In the genomic region with DNA sequence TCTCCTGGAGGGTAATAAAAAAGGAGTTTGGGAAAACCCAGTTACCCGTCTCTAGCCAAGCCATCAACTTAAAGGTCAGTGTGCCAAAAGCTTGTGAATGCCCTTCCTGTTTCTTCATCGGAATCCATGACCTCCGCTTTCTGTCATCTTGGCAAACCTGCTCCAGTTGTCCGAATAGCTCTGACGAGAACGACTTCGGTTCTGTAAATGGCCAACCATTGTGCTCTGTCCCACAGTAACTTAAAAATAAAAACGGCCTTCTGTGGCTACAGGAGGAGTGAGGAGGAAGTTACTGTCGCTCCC, we compare ENCODE assay signal across 14 mouse cellular contexts. TPM values are rescaled to one million over a fixed set of nuclear protein-coding genes. Genes with fewer than 3 reads are reported as not detected.
DNase-seq lines count a peak whose midpoint lies in the region; ATAC-seq and TF ChIP-seq lines count a peak whose summit lies in the region.
"Had no signal": no experiment of that assay in that cellular context is flagged by ENCODE, and none has a peak within 500 bp of the region (broad histone marks: within the 10 kb centered on the region; RNA-seq: fewer than 3 reads in every experiment).

No protein-coding gene starts in this region.

- H3K9me3 ChIP-seq in heart, embryonic 10.5 days: peaks cover 3% of the 10 kb centered on the region
- H3K9me3 ChIP-seq in intestine, embryonic 14.5 days (ENCODE audit: control insufficient read depth, low read length): peaks cover 6% of the 10 kb centered on the region; the same call in 1 of the 2 replicates
- no peaks in the 10 kb centered on the region for H3K9me3 ChIP-seq in intestine, embryonic 16.5 days (ENCODE audit: control insufficient read depth, low read length)
- 0 out of 2 replicates have a peak, but pooled peaks cover 5% of the 10 kb centered on the region for H3K9me3 ChIP-seq in neural tube, embryonic 13.5 days
- H3K9me3 ChIP-seq: megakaryocyte, embryonic 14.5 days had no signal

- 0 out of 2 replicates have a peak overlapping the region, but pooled peaks have one; percentile 39 for H3K4me3 ChIP-seq in heart, embryonic 10.5 days
- H3K4me3 ChIP-seq in intestine, embryonic 14.5 days (ENCODE audit: low read depth, low read length): 0 out of 2 replicates have a peak overlapping the region, but pooled peaks have one; percentile 1
- no peak overlapping the region for H3K4me3 ChIP-seq in intestine, embryonic 16.5 days (ENCODE audit: low read length)
- H3K4me3 ChIP-seq in neural tube, embryonic 13.5 days: no peak overlapping the region
- H3K4me3 ChIP-seq in left cerebral cortex, adult 2 months: no peak overlapping the region
- no peak overlapping the region for H3K4me3 ChIP-seq in thymus, adult 2 months (ENCODE audit: control insufficient read depth, insufficient read depth, low read length)
- H3K4me3 ChIP-seq: megakaryocyte, embryonic 14.5 days had no signal

- 63% methylated on average over 9 of the region's 9 CpGs for WGBS in heart, embryonic 10.5 days
- WGBS in intestine, embryonic 14.5 days: 60% methylated on average over 9 of the region's 9 CpGs
- 66% methylated on average over 9 of the region's 9 CpGs for WGBS in intestine, embryonic 16.5 days
- 67% methylated on average over 9 of the region's 9 CpGs for WGBS in neural tube, embryonic 13.5 days
- WGBS in thymus, adult 2 months: 41% methylated on average over 9 of the region's 9 CpGs

- ATAC-seq in intestine, embryonic 14.5 days (replicated peaks; ENCODE audit: low FRiP score, low TSS enrichment, low read depth): no peak
- no peak for ATAC-seq in intestine, embryonic 16.5 days
- ATAC-seq in neural tube, embryonic 13.5 days (ENCODE audit: low read depth): no peak

- peaks cover 21% of the 10 kb centered on the region for H3K27me3 ChIP-seq in heart, embryonic 10.5 days (ENCODE audit: insufficient read depth, poor library complexity, severe bottlenecking)
- peaks cover 22% of the 10 kb centered on the region for H3K27me3 ChIP-seq in intestine, embryonic 14.5 days (replicated peaks; ENCODE audit: control insufficient read depth, insufficient read depth, low read length)
- peaks cover 16% of the 10 kb centered on the region for H3K27me3 ChIP-seq in intestine, embryonic 16.5 days (replicated peaks; ENCODE audit: control insufficient read depth, insufficient read depth, low read length)
- H3K27me3 ChIP-seq in neural tube, embryonic 13.5 days: peaks cover 51% of the 10 kb centered on the region
- H3K27me3 ChIP-seq in thymus, adult 2 months (ENCODE audit: control insufficient read depth, insufficient read depth, low read length): no peaks in the 10 kb centered on the region; the same call in 1 of the 2 replicates

- H3K27ac ChIP-seq in heart, embryonic 10.5 days: no peak overlapping the region
- H3K27ac ChIP-seq in intestine, embryonic 14.5 days (ENCODE audit: low read depth): no peak overlapping the region
- no peak overlapping the region for H3K27ac ChIP-seq in intestine, embryonic 16.5 days (ENCODE audit: low read length)
- no peak overlapping the region for H3K27ac ChIP-seq in neural tube, embryonic 13.5 days (replicated peaks)
- no peak overlapping the region for H3K27ac ChIP-seq in left cerebral cortex, adult 2 months
- H3K27ac ChIP-seq in thymus, adult 2 months (ENCODE audit: control insufficient read depth, insufficient read depth, low read length): no peak overlapping the region
- H3K27ac ChIP-seq: liver, embryonic 14.5 days had no signal

- H3K36me3 ChIP-seq in heart, embryonic 10.5 days: no peaks in the 10 kb centered on the region
- H3K36me3 ChIP-seq in intestine, embryonic 14.5 days (ENCODE audit: control insufficient read depth, insufficient read depth, low read length): no peaks in the 10 kb centered on the region
- no peaks in the 10 kb centered on the region for H3K36me3 ChIP-seq in intestine, embryonic 16.5 days (ENCODE audit: control insufficient read depth, insufficient read depth, low read length)
- H3K36me3 ChIP-seq in neural tube, embryonic 13.5 days: no peaks in the 10 kb centered on the region
- H3K36me3 ChIP-seq in thymus, adult 2 months (ENCODE audit: control insufficient read depth, insufficient read depth, low read length): no peaks in the 10 kb centered on the region

- H3K4me2 ChIP-seq in intestine, embryonic 14.5 days (ENCODE audit: low read length): peak overlapping the region; percentile 38
- no peak overlapping the region; the same call in 1 of the 2 replicates for H3K4me2 ChIP-seq in intestine, embryonic 16.5 days (ENCODE audit: low read depth, low read length)
- peak overlapping the region; percentile 40; the same call in 1 of the 2 replicates for H3K4me2 ChIP-seq in neural tube, embryonic 13.5 days

- H3K9ac ChIP-seq in intestine, embryonic 14.5 days (ENCODE audit: low read length): no peak overlapping the region
- no peak overlapping the region for H3K9ac ChIP-seq in intestine, embryonic 16.5 days (ENCODE audit: low read depth, low read length)
- H3K9ac ChIP-seq in neural tube, embryonic 13.5 days: no peak overlapping the region
- H3K9ac ChIP-seq: liver, embryonic 14.5 days had no signal

- TF ChIP-seq CTCF in left cerebral cortex, adult 2 months (IDR thresholded peaks at IDR 0.05): no peak
- no peak for TF ChIP-seq CTCF in thymus, adult 2 months (IDR thresholded peaks at IDR 0.05; ENCODE audit: borderline replicate concordance, control insufficient read depth, extremely low read depth, insufficient read depth, low read length, poor library complexity)

- DNase-seq in heart, embryonic 10.5 days (ENCODE audit: low spot score): peak; percentile 65
- DNase-seq in heart, postnatal 36 days: no peak
- no peak for DNase-seq in intestine, embryonic 14.5 days (ENCODE audit: low spot score)
- no peak for DNase-seq in neural tube, embryonic 10.5 days (ENCODE audit: extremely low spot score, low spot score)
- DNase-seq in left cerebral cortex, adult 2 months (ENCODE audit: extremely low spot score in 1 of 2, low spot score in 2 of 2): no peak
- DNase-seq in thymus, adult 2 months: no peak
- DNase-seq: B cell, adult 2 months; layer of hippocampus, postnatal 36 days; thymus, postnatal 25 days had no signal

- no peak for TF ChIP-seq POLR2A in thymus, adult 2 months (IDR thresholded peaks at IDR 0.05; ENCODE audit: control insufficient read depth, extremely low read depth, insufficient read depth, low read length, poor library complexity)

- intact Hi-C loops in heart, postnatal 36 days (cut with DNase I): loop anchor here (2.0 to 10.0 kb wide), 3 partner anchors 1103 to 1565 kb away; no protein-coding TSS in a partner anchor
- intact Hi-C loops in left cerebral cortex, adult 2 months (cut with DNase I): loop anchor here (1.0 to 5.0 kb wide), 4 partner anchors 852 to 1567 kb away; no protein-coding TSS in a partner anchor

- peaks cover 4% of the 10 kb centered on the region; the same call in 1 of the 2 replicates for H3K4me1 ChIP-seq in heart, embryonic 10.5 days
- H3K4me1 ChIP-seq in intestine, embryonic 14.5 days (replicated peaks; ENCODE audit: control insufficient read depth, insufficient read depth, low read length): no peaks in the 10 kb centered on the region
- no peaks in the 10 kb centered on the region; the same call in 1 of the 2 replicates for H3K4me1 ChIP-seq in intestine, embryonic 16.5 days (ENCODE audit: control insufficient read depth, insufficient read depth, low read length)
- peaks cover 3% of the 10 kb centered on the region for H3K4me1 ChIP-seq in neural tube, embryonic 13.5 days (replicated peaks)
- no peaks in the 10 kb centered on the region for H3K4me1 ChIP-seq in thymus, adult 2 months (replicated peaks; ENCODE audit: control insufficient read depth, insufficient read depth, low read length)
- H3K4me1 ChIP-seq: megakaryocyte, embryonic 14.5 days had no signal

RNA-seq across cellular contexts. Expression of a gene that starts 11.4 kb away (rescaled TPM):
- 1.0 and 1.6 TPM in 2 replicates for polyA plus RNA-seq in heart, embryonic 10.5 days (2016; fragmentation: Nextera tagmentation; extraction: Ambion mirVana)
- under 1 TPM; 0.11 to 0.36 TPM for total RNA-seq in heart, postnatal 36 days (2021)
- polyA plus RNA-seq in intestine, embryonic 14.5 days (2014; fragmentation: Nextera tagmentation; extraction: Ambion mirVana): 0.31 and 0.32 TPM in 2 replicates
- polyA plus RNA-seq in intestine, embryonic 16.5 days (2015; fragmentation: Nextera tagmentation; extraction: Ambion mirVana): 0.16 and 0.24 TPM in 2 replicates
- polyA plus RNA-seq in neural tube, embryonic 13.5 days (2015; fragmentation: Nextera tagmentation; extraction: Ambion mirVana): 11.6 and 13.7 TPM in 2 replicates
- 1 to 10 TPM in 1 of 2 experiments, under 1 TPM in 1; 0.68 to 1.0 TPM for total RNA-seq in left cerebral cortex, adult 2 months (2021)
- 2.0 and 2.2 TPM in 2 replicates for polyA plus RNA-seq in thymus, adult 2 months (2012; rRNA removed)
- total RNA-seq: granulocyte monocyte progenitor cell, adult 5-6 weeks had no signal

Comparison
In these comparisons a context has a peak if more than half of its experiments do, and no peak if none do; other contexts are left out.
1. H3K4me3 ChIP-seq: peak in heart, embryonic 10.5 days (single experiment) and intestine, embryonic 14.5 days (single experiment); none in intestine, embryonic 16.5 days (single experiment), neural tube, embryonic 13.5 days (single experiment), left cerebral cortex, adult 2 months (single experiment) and thymus, adult 2 months (single experiment).